Mouse (Mus musculus): ENCODE measurements around the gene Slc10a7. TPM values are rescaled to one million over a fixed set of nuclear protein-coding genes. Genes with fewer than 3 reads are reported as not detected.
"Not testable (repeated sequence)": the region's sequence is repeated elsewhere in the genome, so short reads cannot be mapped to it uniquely, and the experiment has no call there.

The Slc10a7 gene
- polyA plus RNA-seq, 1 experiment from 2014 or later: 19.9 TPM

DNA sequence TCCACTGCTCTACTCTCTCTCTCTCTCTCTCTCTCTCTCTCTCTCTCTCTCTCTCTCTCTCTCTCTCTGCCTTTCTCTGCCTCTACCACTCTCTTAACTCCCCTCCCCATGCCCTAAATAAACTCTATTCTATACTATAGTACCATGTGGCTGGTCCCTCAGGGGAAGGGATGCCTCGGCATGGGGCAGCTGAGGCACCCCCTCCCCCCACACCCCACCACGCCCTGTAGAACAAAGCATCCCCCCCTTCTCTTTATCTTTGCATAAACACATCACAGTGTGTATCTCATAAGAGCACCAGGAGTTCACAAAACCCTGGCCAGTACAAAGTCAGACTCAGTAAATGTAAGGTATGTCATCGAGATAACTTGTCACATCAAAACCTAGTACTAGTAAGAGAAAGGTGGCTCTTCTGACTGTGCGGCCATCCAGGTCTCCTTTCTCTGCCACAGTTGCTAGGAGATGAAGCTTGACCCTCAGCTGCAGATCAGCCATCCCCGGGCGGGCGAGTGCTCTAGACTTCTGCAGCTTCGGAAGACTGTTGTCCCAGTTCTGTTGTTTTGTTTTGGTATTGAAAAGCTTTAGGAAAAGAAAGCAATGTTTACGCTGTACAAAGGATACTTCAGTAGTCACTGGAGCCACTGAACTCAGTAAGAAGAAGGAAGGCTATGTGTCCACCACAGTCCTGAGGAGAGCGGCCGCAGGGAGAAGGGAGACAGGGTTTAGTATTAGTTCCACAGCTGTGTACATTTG lies 194.1 kb downstream of the Slc10a7 start:
- no peak overlapping the region for H3K4me3 ChIP-seq
- H3K4me1 ChIP-seq: no peaks in the 10 kb centered on the region
- H3K9ac ChIP-seq: no peak overlapping the region
- no peak for ATAC-seq (ENCODE audit: borderline replicate concordance, extremely low read depth, low FRiP score, low TSS enrichment)
- H3K27ac ChIP-seq: no peak overlapping the region
- H3K4me2 ChIP-seq: no peak overlapping the region
- peaks cover 15% of the 10 kb centered on the region for H3K36me3 ChIP-seq
- 43% methylated on average over 11 of the region's 11 CpGs for WGBS
- H3K27me3 ChIP-seq: no peaks in the 10 kb centered on the region
- H3K9me3 ChIP-seq: no peaks in the 10 kb centered on the region

DNA sequence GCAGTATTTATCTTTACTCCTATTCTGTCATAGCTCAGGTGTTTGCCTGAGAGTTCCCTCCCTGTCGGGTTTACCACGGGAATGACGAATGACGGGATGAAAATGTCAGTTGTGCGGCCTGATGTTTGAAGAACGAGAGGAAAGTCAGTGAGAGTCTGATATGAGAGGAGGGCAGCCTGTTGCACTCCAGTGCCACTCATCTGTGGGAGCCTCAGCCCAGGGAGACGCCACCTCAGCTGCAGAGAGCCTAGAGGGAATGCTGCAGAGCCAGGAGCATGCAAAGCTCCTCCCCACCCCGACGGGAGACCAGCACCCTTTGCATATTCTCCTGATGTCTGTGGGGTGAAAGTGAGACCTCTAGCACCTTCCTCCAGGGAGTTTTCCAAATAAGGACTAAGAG lies 196.8 kb downstream of the Slc10a7 start:
- Histone ChIP-seq H3K27me3 (no peaks in the 10 kb centered on the region), H3K9me3 (no peaks in the 10 kb centered on the region), H3K4me3 (no peak overlapping the region), H3K9ac (no peak overlapping the region), H3K27ac (no peak overlapping the region), H3K36me3 (peaks cover 7% of the 10 kb centered on the region), H3K4me1 (no peaks in the 10 kb centered on the region), H3K4me2 (no peak overlapping the region)
- WGBS: 19% methylated on average over 9 of the region's 9 CpGs
- ATAC-seq (ENCODE audit: borderline replicate concordance, extremely low read depth, low FRiP score, low TSS enrichment): no peak

DNA sequence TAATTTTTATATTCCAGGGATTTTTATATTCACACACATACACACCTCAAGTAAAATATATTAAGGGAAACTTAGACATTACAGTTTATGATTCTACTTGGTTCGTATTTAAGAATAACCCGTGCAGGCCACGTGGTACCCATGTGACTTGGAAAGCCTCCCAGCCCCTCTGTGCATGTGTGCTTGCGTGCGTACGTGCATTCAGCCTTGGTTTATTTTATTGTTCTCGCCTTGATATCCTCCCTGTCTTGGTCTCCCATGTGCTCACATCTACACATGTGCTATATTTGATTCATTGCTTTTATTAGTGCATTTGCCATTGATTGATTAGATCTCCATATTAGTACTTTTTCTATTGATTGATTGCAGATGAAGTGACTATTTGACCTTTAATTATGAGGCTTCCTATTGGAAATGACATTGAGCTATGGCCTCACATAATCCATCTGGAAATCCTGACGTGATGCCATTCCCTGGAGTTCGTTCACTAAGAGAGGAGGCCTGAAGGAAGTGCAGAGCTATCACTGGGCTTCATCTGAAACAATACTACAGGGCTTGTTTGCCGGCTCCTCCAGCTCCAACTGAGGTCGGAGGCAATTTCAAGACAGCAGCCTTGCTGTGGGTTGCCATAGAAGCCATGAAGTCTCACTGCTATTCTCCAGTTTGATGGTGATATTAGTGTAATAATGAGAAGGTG lies 200.9 kb downstream of the Slc10a7 start:
- no peaks in the 10 kb centered on the region for H3K9me3 ChIP-seq
- H3K36me3 ChIP-seq: no peaks in the 10 kb centered on the region
- no peak overlapping the region for H3K27ac ChIP-seq
- H3K27me3 ChIP-seq: no peaks in the 10 kb centered on the region
- no peak for ATAC-seq (ENCODE audit: borderline replicate concordance, extremely low read depth, low FRiP score, low TSS enrichment)
- WGBS: 62% methylated on average over 11 of the region's 11 CpGs
- no peak overlapping the region for H3K4me3 ChIP-seq
- no peak overlapping the region for H3K4me2 ChIP-seq
- no peaks in the 10 kb centered on the region for H3K4me1 ChIP-seq
- no peak overlapping the region for H3K9ac ChIP-seq

DNA sequence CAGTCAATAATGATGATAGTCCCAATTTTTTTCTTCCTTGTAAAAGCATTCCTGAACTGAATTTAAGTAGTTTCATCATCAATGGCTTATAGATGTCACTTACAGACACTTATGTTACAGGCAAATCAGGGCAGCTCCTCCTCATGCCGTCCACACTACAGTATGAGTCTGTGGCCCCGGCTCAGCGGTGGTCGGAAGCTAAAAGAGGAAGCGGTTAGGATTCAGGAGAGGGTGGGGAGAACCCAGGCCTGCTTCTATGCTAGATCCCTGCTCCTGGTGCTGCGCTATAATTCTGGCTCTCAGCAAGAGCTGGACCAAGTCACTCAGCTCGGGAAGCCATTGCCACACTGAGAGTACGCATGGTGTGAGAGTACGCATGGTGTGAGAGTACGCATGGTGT lies 201.8 kb downstream of the Slc10a7 start:
- no peaks in the 10 kb centered on the region for H3K4me1 ChIP-seq
- no peak overlapping the region for H3K27ac ChIP-seq
- H3K9me3 ChIP-seq: no peaks in the 10 kb centered on the region
- no peak overlapping the region for H3K4me2 ChIP-seq
- H3K36me3 ChIP-seq: no peaks in the 10 kb centered on the region
- WGBS: 94% methylated on average over 10 of the region's 10 CpGs
- no peaks in the 10 kb centered on the region for H3K27me3 ChIP-seq
- ATAC-seq (ENCODE audit: borderline replicate concordance, extremely low read depth, low FRiP score, low TSS enrichment): no peak
- H3K9ac ChIP-seq: no peak overlapping the region
- H3K4me3 ChIP-seq: no peak overlapping the region

DNA sequence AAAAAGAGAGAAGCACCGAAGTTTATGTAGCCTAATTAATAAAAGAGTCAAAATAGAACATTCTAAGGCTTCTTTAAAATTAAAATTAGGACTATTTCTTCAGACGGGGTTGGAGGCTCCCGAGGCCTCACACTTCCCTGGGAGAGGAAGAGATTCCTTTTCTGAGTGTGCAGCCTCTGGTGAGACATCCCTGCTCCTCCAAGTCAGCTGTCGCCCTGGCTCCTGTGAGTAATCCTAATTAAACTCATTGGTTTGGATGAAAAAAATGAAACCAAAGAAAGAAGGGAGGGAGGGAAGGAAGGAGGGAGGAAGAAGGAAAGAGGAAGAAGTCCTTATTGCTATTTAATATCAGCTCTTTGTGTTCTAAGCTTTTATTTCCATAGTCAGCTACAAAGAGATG lies 205.7 kb downstream of the Slc10a7 start:
- H3K4me3 ChIP-seq: no peak overlapping the region
- 66% methylated on average over 4 of the region's 4 CpGs for WGBS
- H3K9me3 ChIP-seq: no peaks in the 10 kb centered on the region
- H3K27me3 ChIP-seq: no peaks in the 10 kb centered on the region
- H3K27ac ChIP-seq: no peak overlapping the region
- no peak for ATAC-seq (ENCODE audit: borderline replicate concordance, extremely low read depth, low FRiP score, low TSS enrichment)
- no peak overlapping the region for H3K9ac ChIP-seq
- H3K4me1 ChIP-seq: peaks cover 7% of the 10 kb centered on the region
- H3K36me3 ChIP-seq: peaks cover 4% of the 10 kb centered on the region; the same call in 1 of the 2 replicates
- H3K4me2 ChIP-seq: no peak overlapping the region

DNA sequence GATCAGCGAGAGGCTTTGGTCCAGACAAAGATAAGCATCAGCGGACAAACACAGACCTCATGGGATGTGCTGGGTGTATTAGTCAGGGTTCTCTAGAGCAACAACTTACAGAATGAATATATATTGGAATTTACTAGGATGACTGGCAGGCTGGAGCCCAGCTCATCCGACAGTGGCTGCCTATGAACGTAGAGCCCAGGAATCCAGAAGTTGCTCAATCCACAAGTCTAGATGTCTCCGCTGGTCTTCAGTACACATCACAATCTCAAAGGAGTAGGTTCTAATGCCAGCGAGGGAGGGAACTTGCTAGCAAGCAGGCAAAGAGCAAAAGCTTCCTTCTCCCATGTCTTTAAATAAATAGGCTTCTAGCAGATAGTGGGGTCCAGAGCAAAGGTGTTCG lies 207.4 kb downstream of the Slc10a7 start:
- ATAC-seq (ENCODE audit: borderline replicate concordance, extremely low read depth, low FRiP score, low TSS enrichment): no peak
- peaks cover 22% of the 10 kb centered on the region for H3K4me1 ChIP-seq

DNA sequence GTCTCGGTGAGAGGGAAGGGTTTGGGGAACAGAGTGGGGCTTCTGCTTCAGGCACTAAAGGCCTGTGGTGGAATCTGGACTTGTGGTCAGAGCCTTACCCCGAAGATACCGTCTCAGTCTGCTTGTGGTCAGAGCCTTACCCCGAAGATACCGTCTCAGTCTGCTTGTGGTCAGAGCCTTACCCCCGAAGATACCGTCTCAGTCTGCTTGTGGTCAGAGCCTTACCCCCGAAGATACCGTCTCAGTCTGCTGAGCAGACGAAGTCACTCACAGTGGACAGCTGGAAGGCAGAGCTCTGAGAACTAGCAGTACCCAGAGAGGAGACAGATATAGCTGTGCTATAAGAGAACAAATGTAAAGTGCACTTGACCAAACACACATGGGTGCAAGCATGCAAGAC lies 208.0 kb downstream of the Slc10a7 start:
- WGBS: 81% methylated on average over 10 of the region's 10 CpGs
- not testable (repeated sequence) for H3K36me3 ChIP-seq; ATAC-seq (ENCODE audit: borderline replicate concordance, extremely low read depth, low FRiP score, low TSS enrichment); H3K4me3 ChIP-seq; H3K4me2 ChIP-seq; H3K9ac ChIP-seq; H3K27me3 ChIP-seq; H3K9me3 ChIP-seq; H3K27ac ChIP-seq
- H3K4me1 ChIP-seq: peaks cover 22% of the 10 kb centered on the region

More for the DNA sequence above, 207.4 kb downstream of the Slc10a7 start:
- Histone ChIP-seq H3K36me3 (peaks cover 4% of the 10 kb centered on the region; the same call in 1 of the 2 replicates), H3K9ac (no peak overlapping the region), H3K4me2 (no peak overlapping the region), H3K4me3 (no peak overlapping the region), H3K27me3 (no peaks in the 10 kb centered on the region), H3K27ac (no peak overlapping the region), H3K9me3 (no peaks in the 10 kb centered on the region)
- 82% methylated on average over 7 of the region's 7 CpGs for WGBS

DNA sequence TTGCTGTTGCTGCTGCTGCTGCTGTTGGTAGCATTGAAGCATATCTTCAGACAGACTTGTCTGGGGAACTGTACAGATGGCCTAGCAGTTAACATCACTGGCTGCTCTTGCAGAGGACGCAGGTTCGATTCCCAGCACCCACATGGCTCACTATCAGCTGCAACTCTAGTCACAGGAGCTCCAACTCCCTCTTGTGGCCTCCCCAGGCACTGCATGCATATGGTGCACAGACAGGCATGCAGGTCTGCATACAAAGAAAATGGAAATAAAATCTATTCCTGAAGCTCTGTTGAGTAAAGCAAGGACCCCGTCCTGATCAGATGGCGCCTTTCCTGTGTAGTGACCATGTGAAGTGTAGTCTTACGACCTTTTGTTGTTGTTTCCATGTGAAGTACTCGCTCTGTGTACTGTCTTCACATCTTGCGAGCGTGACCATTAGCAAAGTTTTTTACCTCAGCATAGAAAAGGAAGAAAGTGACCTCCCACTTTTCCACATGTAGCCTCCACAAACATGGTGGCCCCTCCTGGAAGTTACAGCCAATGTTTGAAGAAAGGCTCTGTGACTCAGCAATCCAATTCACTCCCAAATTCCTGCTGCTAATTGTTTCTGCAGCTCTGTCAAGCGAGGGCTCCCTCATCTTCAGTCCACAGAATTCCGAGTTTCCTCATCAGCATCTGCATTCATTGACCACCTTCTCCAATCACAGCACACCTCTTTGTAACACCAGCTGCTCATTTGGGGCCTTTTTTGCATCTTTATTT lies 210.3 kb downstream of the Slc10a7 start:
- WGBS: 72% methylated on average over 10 of the region's 10 CpGs
- ATAC-seq (ENCODE audit: borderline replicate concordance, extremely low read depth, low FRiP score, low TSS enrichment): no peak
- H3K27ac ChIP-seq: peak overlapping the region; percentile 48

DNA sequence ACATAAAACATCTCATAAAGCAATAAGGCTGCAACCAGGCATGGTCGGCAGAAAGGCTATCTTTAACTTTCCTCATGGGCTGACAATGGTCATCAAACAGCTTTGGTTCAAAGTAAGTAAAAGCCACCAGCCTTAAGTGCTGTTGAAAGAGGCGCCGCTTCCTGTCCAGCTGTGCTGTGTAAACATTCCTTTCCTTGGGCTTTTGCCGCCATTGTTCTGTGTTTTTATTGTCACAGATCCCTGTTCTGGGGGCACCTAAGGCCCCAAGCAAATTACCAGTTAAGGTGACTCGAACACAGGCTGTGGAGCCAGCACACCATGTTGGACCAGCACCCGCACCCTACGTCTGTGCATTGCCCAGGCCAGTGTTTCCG lies 210.9 kb downstream of the Slc10a7 start:
- no peak overlapping the region for H3K9ac ChIP-seq
- H3K9me3 ChIP-seq: no peaks in the 10 kb centered on the region
- H3K36me3 ChIP-seq: peaks cover 4% of the 10 kb centered on the region; the same call in 1 of the 2 replicates
- 30% methylated on average over 8 of the region's 8 CpGs for WGBS
- peak overlapping the region; percentile 48 for H3K27ac ChIP-seq
- ATAC-seq (ENCODE audit: borderline replicate concordance, extremely low read depth, low FRiP score, low TSS enrichment): peak; percentile 31
- no peak overlapping the region for H3K4me3 ChIP-seq
- H3K4me1 ChIP-seq: peaks cover 22% of the 10 kb centered on the region
- no peak overlapping the region for H3K4me2 ChIP-seq
- H3K27me3 ChIP-seq: no peaks in the 10 kb centered on the region

More for the DNA sequence above, 210.3 kb downstream of the Slc10a7 start:
- Histone ChIP-seq H3K9me3 (no peaks in the 10 kb centered on the region), H3K4me3 (no peak overlapping the region), H3K9ac (no peak overlapping the region), H3K4me1 (peaks cover 22% of the 10 kb centered on the region), H3K36me3 (peaks cover 4% of the 10 kb centered on the region; the same call in 1 of the 2 replicates), H3K4me2 (no peak overlapping the region), H3K27me3 (no peaks in the 10 kb centered on the region)

DNA sequence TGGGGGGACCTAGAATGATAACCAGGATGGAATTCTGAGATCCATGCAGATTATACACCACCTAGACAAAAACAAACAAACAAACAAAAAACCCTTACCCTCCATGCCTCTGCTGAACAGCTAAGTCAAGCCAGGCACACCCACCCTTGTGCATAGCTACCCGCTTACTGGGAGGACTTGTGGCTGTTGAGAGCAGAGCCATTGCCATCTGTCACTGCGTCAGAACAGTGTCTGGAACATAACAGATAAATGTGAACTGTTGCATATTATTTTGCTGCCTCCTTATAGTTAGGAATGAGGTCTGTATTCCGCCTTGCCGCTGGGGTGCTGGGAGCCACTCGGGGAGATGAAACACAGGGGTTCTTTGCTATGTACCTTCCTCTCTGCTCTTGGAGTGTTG lies 212.4 kb downstream of the Slc10a7 start:
- no peak for ATAC-seq (ENCODE audit: borderline replicate concordance, extremely low read depth, low FRiP score, low TSS enrichment)
- Histone ChIP-seq H3K9ac (no peak overlapping the region), H3K27me3 (no peaks in the 10 kb centered on the region), H3K4me1 (peaks cover 22% of the 10 kb centered on the region), H3K4me2 (no peak overlapping the region), H3K27ac (no peak overlapping the region), H3K9me3 (no peaks in the 10 kb centered on the region), H3K4me3 (no peak overlapping the region), H3K36me3 (peaks cover 4% of the 10 kb centered on the region; the same call in 1 of the 2 replicates)
- WGBS: 74% methylated on average over 5 of the region's 5 CpGs

DNA sequence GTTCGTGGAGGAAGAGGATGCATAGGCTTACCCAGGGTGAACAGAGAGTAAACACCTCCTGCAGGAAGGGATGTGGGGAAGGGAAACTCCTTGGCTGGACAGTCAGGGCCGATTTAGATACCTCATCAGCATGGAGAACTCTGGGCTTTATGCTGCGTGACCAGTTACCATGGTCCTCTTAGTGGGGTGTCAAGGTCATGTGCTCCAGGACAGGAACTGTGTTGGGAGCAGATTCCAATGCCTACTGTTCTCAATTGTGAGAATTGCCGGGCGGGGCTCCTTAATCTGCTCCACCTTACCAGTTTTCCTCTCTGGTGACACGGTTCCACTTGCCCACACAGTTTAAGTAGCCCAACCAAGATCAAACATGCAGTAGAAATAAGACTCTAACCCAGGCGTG lies 213.1 kb downstream of the Slc10a7 start:
- Histone ChIP-seq H3K9ac (no peak overlapping the region), H3K9me3 (no peaks in the 10 kb centered on the region), H3K4me1 (peaks cover 22% of the 10 kb centered on the region), H3K36me3 (peaks cover 4% of the 10 kb centered on the region; the same call in 1 of the 2 replicates), H3K27me3 (no peaks in the 10 kb centered on the region), H3K4me3 (no peak overlapping the region), H3K27ac (no peak overlapping the region), H3K4me2 (no peak overlapping the region)
- ATAC-seq (ENCODE audit: borderline replicate concordance, extremely low read depth, low FRiP score, low TSS enrichment): no peak
- 81% methylated on average over 7 of the region's 7 CpGs for WGBS

DNA sequence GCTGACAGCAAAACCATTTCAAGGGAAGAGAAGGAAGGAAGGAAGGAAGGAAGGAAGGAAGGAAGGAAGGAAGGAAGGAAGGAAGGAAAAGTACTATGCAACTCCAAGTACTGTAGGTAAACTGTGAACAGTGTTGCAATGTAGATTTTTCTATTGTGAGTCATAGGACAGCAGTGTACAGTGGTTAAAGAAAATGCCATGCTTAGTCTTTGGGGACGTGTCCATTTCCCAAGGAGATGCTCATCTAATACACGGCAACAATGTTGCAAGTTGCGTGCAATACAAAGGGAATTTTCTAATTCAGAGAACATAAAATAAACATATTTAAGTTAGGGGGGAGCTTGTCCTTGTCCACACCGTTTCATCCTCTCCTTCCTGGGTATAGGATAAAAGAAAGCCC lies 215.7 kb downstream of the Slc10a7 start:
- Histone ChIP-seq H3K36me3 (no peaks in the 10 kb centered on the region), H3K4me2 (no peak overlapping the region), H3K27ac (no peak overlapping the region), H3K4me3 (no peak overlapping the region), H3K4me1 (peaks cover 15% of the 10 kb centered on the region), H3K9me3 (no peaks in the 10 kb centered on the region), H3K27me3 (no peaks in the 10 kb centered on the region), H3K9ac (no peak overlapping the region)
- ATAC-seq (ENCODE audit: borderline replicate concordance, extremely low read depth, low FRiP score, low TSS enrichment): no peak
- WGBS: 88% methylated on average over 4 of the region's 4 CpGs
